Mouse (Mus musculus) forebrain, embryonic 15.5 days (tissue): ENCODE results near the gene Gm49337. TPM values are rescaled to one million over a fixed set of nuclear protein-coding genes. Genes with fewer than 3 reads are reported as not detected.

ENCODE experiments used
- ATAC-seq: fragments of 200-750 bp; cut with Nextera tagmentation; replicated peaks from 2 replicates; pipeline ENCODE4 v1.8.0; 2017; ENCODE audit warnings: mild to moderate bottlenecking, moderate TSS enrichment, moderate library complexity
- H3K27ac ChIP-seq: fragments of 300-500 bp; sonication (generic); replicated peaks from 2 replicates; pipeline ENCODE4 v1.5.1; 2015; ENCODE audit warnings: mild to moderate bottlenecking, inconsistent platforms
- H3K27me3 ChIP-seq: fragments of 300-500 bp; sonication (generic); 2 replicates; pipeline ENCODE4 v1.6.1; 2015; ENCODE audit warnings: inconsistent platforms
- H3K36me3 ChIP-seq: fragments of 300-500 bp; sonication (generic); 2 replicates; pipeline ENCODE4 v1.6.1; 2015; ENCODE audit warnings: mild to moderate bottlenecking, inconsistent platforms
- H3K4me1 ChIP-seq: fragments of 300-500 bp; sonication (generic); 2 replicates; pipeline ENCODE4 v1.6.1; 2015; ENCODE audit warnings: inconsistent platforms
- H3K4me2 ChIP-seq: fragments of 300-500 bp; sonication (generic); replicated peaks from 2 replicates; pipeline ENCODE4 v1.6.1; 2015; ENCODE audit warnings: mild to moderate bottlenecking, inconsistent platforms
- H3K4me3 ChIP-seq: fragments of 300-500 bp; sonication (generic); 2 replicates; pipeline ENCODE4 v1.5.1; 2015; ENCODE audit warnings: mild to moderate bottlenecking, inconsistent platforms
- H3K9ac ChIP-seq: fragments of 300-500 bp; sonication (generic); replicated peaks from 2 replicates; pipeline ENCODE4 v1.6.1; 2015; ENCODE audit warnings: mild to moderate bottlenecking, inconsistent platforms
- H3K9me3 ChIP-seq: fragments of 300-500 bp; sonication (generic); 2 replicates; pipeline ENCODE4 v1.6.1; 2016; ENCODE audit warnings: inconsistent platforms
- WGBS: fragments of 180-500 bp; shearing (Covaris S2); methylation state at CpG from one replicate; pipeline ENCODE4 v1.1.7; 2015; ENCODE audit warnings: mixed read lengths; 5-methylcytosine and 5-hydroxymethylcytosine counted together
- polyA plus RNA-seq: library from polyadenylated mRNA; unstranded; fragments of >200 nt; fragmentation: Nextera tagmentation; extraction: Ambion mirVana; gene quantifications from 2 replicates; pipeline ENCODE4 v1.2.1, GENCODE M21; 2015

Gene Gm49337
- polyA plus RNA-seq, 1 experiment from 2014 or later, result not detected

DNA sequence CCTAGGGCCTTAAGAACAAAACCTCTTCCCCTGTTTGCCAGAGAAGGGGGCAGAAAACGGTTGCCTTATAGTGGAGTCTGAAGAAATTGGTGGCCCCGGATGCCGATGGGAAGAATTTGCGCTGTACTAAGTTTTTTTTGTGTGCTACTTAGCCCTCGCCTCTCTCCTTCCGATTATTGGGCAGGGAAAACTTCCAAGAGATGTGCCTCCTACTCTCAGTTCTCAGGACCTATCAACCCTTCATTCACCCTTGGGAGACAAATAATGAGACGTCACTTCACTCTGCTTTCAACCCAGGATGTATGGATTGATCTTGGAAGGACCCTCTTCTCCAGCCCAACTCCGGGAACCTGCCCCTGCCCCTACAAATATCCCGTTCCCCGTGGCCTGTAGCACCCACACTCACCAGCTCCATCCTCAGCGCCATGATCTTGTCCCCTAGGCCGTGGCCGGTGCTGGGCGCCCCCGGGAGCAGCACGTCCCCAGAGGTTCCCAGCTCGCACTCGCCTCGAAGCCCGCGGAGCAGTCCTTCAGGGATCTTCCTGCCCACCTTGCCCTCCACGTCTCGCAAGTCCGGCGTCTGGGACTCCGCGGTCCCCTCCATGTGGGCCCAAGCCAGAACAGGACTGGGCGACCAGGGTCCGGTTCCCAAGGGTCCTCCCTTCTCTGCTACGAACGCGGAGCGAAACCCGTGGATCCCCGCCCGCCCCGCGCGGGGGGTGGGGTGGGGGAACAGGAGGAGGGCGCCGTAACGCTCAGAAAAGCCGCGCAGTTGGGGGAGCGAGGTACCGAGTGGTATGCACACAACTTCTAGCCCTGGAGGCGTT, 29.1 kb upstream of the Gm49337 start:
- peak; percentile 85 for ATAC-seq
- H3K27ac ChIP-seq, result no peak overlapping the region
- WGBS, result under 1% methylated on average over 41 of the region's 47 CpGs
- H3K9ac ChIP-seq, result peak overlapping the region; percentile 57
- H3K4me2 ChIP-seq, result peak overlapping the region; percentile 97
- H3K4me3 ChIP-seq, result peak overlapping the region; percentile 65
- no peaks in the 10 kb centered on the region for H3K27me3 ChIP-seq
- H3K36me3 ChIP-seq, result no peaks in the 10 kb centered on the region
- H3K9me3 ChIP-seq, result no peaks in the 10 kb centered on the region
- peaks cover 18% of the 10 kb centered on the region for H3K4me1 ChIP-seq

DNA sequence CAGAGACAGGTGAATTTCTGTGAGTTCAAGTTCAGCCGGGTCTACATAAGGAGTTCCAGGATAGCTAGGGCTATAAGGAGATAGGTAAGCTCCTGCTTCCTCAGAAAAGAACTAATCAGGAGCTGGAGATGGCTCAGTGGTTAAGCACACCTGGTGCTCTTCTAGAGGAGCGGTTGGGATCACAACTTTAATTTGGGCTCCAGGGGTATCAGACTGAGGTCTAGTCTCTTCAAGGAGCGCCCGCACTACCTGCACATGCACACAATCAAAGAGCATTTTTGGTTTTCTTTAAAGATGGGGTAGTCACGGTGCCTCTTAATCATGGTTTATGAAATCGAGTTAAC, 23.4 kb upstream of the Gm49337 start:
- peak; percentile 16 for ATAC-seq
- H3K4me3 ChIP-seq, result peak overlapping the region; percentile 78
- peak overlapping the region; percentile 85 for H3K27ac ChIP-seq
- H3K36me3 ChIP-seq, result peaks cover 28% of the 10 kb centered on the region; the same call in 1 of the 2 replicates
- H3K4me2 ChIP-seq, result peak overlapping the region; percentile 55
- no peaks in the 10 kb centered on the region for H3K27me3 ChIP-seq
- WGBS, result 18% methylated on average over 6 of the region's 6 CpGs
- peaks cover 16% of the 10 kb centered on the region for H3K4me1 ChIP-seq
- no peaks in the 10 kb centered on the region for H3K9me3 ChIP-seq
- H3K9ac ChIP-seq, result peak overlapping the region; percentile 93

DNA sequence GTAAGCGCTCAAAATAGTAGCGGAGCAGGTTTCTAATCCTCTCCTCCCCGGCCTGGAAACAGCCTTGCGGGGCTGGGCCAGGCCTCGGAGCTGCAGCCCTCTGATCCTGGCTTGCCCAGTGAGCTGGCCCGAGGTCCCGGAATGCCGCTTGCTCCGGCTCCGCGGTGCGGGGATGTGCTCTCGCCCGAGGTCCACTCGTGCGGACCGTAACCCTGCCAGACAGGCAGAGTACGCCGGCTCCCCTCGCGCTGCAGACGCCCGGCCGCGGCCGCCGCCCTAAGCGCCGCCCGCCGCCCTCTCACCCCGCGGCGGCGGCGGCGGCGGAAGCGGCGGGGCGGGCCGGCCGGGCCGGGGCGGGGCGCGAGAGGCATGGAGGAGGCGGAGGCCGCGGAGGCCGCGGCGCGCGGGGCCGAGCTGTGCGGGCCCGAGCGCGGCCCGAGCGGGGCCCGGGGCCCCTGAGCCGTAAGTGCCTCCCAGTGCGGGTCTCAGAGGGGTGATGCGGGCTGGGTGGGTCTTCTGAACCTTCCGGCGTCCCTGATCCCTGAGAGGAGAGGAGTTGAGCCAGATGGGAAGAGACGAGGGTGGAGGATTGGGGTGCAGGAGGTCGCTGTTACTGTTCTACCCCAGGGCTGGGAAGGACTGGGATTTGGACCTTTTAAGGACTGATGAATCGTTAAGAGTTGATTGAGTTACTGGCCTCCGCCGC, 22.9 kb upstream of the Gm49337 start:
- peak overlapping the region; percentile 93 for H3K9ac ChIP-seq
- peak overlapping the region; percentile 55 for H3K4me2 ChIP-seq
- peak; percentile 94 for ATAC-seq
- peaks cover 33% of the 10 kb centered on the region for H3K36me3 ChIP-seq
- H3K27me3 ChIP-seq, result no peaks in the 10 kb centered on the region
- peak overlapping the region; percentile 78 for H3K4me3 ChIP-seq
- no peaks in the 10 kb centered on the region for H3K9me3 ChIP-seq
- H3K4me1 ChIP-seq, result peaks cover 15% of the 10 kb centered on the region
- H3K27ac ChIP-seq, result peak overlapping the region; percentile 85
- WGBS, result under 1% methylated on average over 70 of the region's 73 CpGs

- Histone ChIP-seq H3K27me3 (no peaks in the 10 kb centered on the region), H3K36me3 (peaks cover 38% of the 10 kb centered on the region), H3K4me2 (peak overlapping the region; percentile 55), H3K9me3 (no peaks in the 10 kb centered on the region), H3K4me3 (peak overlapping the region; percentile 78), H3K9ac (peak overlapping the region; percentile 93), H3K27ac (peak overlapping the region; percentile 85), H3K4me1 (peaks cover 15% of the 10 kb centered on the region)
- peak; percentile 26 for ATAC-seq
- 24% methylated on average over 4 of the region's 4 CpGs for WGBS
Measured at GRCm38 (mm10) chr4:116150862-116151221, 22.3 kb upstream of the Gm49337 start.

GRCm38 (mm10) chr4:116151238-116151637, 21.9 kb upstream of the Gm49337 start, which contains the start of gene Lurap1:
Gene Lurap1, minus strand, starts transcription at chr4:116151338.
- no peak for ATAC-seq
- Histone ChIP-seq H3K36me3 (peaks cover 42% of the 10 kb centered on the region), H3K27me3 (no peaks in the 10 kb centered on the region), H3K4me1 (peaks cover 15% of the 10 kb centered on the region), H3K4me3 (peak within 1 kb of the TSS; percentile 78), H3K9me3 (no peaks in the 10 kb centered on the region), H3K4me2 (peak within 1 kb of the TSS; percentile 55), H3K9ac (peak within 1 kb of the TSS; percentile 93), H3K27ac (peak within 1 kb of the TSS; percentile 85)
- WGBS, result 74% methylated on average over 6 of the region's 6 CpGs

- peaks cover 57% of the 10 kb centered on the region for H3K36me3 ChIP-seq
Measured at GRCm38 (mm10) chr4:116152702-116153101, 20.5 kb upstream of the Gm49337 start.

DNA sequence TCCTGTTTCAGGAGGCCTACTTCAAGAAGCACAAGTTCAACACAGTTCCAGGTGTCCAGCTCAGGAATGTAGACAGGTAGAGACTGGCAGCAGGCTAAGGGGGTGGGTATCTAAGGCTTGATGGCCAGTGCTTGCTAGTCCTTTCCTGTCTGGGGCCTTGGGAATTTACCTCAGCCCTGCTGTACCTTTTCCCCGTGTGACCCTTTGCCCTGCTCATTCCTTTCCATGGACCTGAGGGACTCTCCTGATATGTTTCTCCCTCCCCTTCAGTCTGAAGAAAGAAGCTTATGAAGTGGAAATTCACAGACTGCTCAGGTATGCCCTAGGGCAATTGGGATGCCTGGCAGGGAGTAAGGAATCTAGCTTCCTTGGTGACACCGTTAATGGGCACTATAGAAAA, 15.3 kb upstream of the Gm49337 start:
- Histone ChIP-seq H3K27me3 (no peaks in the 10 kb centered on the region), H3K9me3 (no peaks in the 10 kb centered on the region), H3K36me3 (peaks cover 64% of the 10 kb centered on the region), H3K9ac (no peak overlapping the region), H3K4me2 (no peak overlapping the region), H3K4me1 (0 out of 2 replicates have a peak, but pooled peaks cover 2% of the 10 kb centered on the region), H3K27ac (no peak overlapping the region), H3K4me3 (no peak overlapping the region)
- WGBS, result 90% methylated on average over 2 of the region's 2 CpGs
- ATAC-seq, result no peak

More at GRCm38 (mm10) chr4:116152702-116153101, 20.5 kb upstream of the Gm49337 start:
- no peak for ATAC-seq
- Histone ChIP-seq H3K9ac (no peak overlapping the region), H3K27ac (no peak overlapping the region), H3K9me3 (no peaks in the 10 kb centered on the region), H3K4me2 (no peak overlapping the region), H3K4me3 (no peak overlapping the region), H3K4me1 (peaks cover 15% of the 10 kb centered on the region), H3K27me3 (no peaks in the 10 kb centered on the region)
- WGBS, result 93% methylated on average over 15 of the region's 15 CpGs

- H3K27ac ChIP-seq, result 0 out of 2 replicates have a peak overlapping the region, but pooled peaks have one; percentile 23
- no peak overlapping the region for H3K4me2 ChIP-seq
- peaks cover 44% of the 10 kb centered on the region for H3K36me3 ChIP-seq
Measured at GRCm38 (mm10) chr4:116159912-116160311, 13.3 kb upstream of the Gm49337 start.

GRCm38 (mm10) chr4:116160769-116161168, 12.4 kb upstream of the Gm49337 start:
- Histone ChIP-seq H3K4me2 (no peak overlapping the region), H3K36me3 (peaks cover 35% of the 10 kb centered on the region), H3K9me3 (no peaks in the 10 kb centered on the region), H3K4me3 (no peak overlapping the region), H3K9ac (no peak overlapping the region), H3K27me3 (no peaks in the 10 kb centered on the region), H3K27ac (no peak overlapping the region), H3K4me1 (0 out of 2 replicates have a peak, but pooled peaks cover 2% of the 10 kb centered on the region)
- WGBS, result 83% methylated on average over 3 of the region's 3 CpGs
- ATAC-seq, result no peak

More at GRCm38 (mm10) chr4:116159912-116160311, 13.3 kb upstream of the Gm49337 start:
- H3K4me1 ChIP-seq, result 0 out of 2 replicates have a peak, but pooled peaks cover 2% of the 10 kb centered on the region
- H3K27me3 ChIP-seq, result no peaks in the 10 kb centered on the region
- WGBS, result 40% methylated on average over 3 of the region's 3 CpGs
- ATAC-seq, result peak; percentile 62; the same call in 1 of the 2 replicates
- H3K4me3 ChIP-seq, result no peak overlapping the region
- no peaks in the 10 kb centered on the region for H3K9me3 ChIP-seq
- H3K9ac ChIP-seq, result no peak overlapping the region

- Histone ChIP-seq H3K4me1 (0 out of 2 replicates have a peak, but pooled peaks cover 2% of the 10 kb centered on the region), H3K9ac (no peak overlapping the region), H3K36me3 (peaks cover 22% of the 10 kb centered on the region), H3K9me3 (no peaks in the 10 kb centered on the region), H3K4me2 (no peak overlapping the region), H3K4me3 (no peak overlapping the region), H3K27me3 (no peaks in the 10 kb centered on the region), H3K27ac (no peak overlapping the region)
- no peak for ATAC-seq
- 75% methylated on average over 4 of the region's 4 CpGs for WGBS
Measured at GRCm38 (mm10) chr4:116162142-116162541, 11.0 kb upstream of the Gm49337 start.

- Histone ChIP-seq H3K27me3 (no peaks in the 10 kb centered on the region), H3K9me3 (no peaks in the 10 kb centered on the region), H3K4me3 (no peak overlapping the region), H3K27ac (no peak overlapping the region), H3K4me2 (no peak overlapping the region), H3K4me1 (0 out of 2 replicates have a peak, but pooled peaks cover 2% of the 10 kb centered on the region), H3K9ac (no peak overlapping the region), H3K36me3 (no peaks in the 10 kb centered on the region)
- WGBS, result 82% methylated on average over 2 of the region's 2 CpGs
- no peak for ATAC-seq
Measured at GRCm38 (mm10) chr4:116164759-116165554, 8.2 kb upstream of the Gm49337 start.
